Mouse (Mus musculus) intestine, postnatal 0 days (tissue): Measurements from ENCODE around the gene Cntrl. TPM values are rescaled to one million over a fixed set of nuclear protein-coding genes. Genes with fewer than 3 reads are reported as not detected.

Experiments used
- ATAC-seq: fragments of 200-750 bp; cut with Nextera tagmentation; 2 replicates; pipeline ENCODE4 v1.8.0; 2017; ENCODE audit warnings: mild to moderate bottlenecking, moderate TSS enrichment, moderate library complexity
- H3K27ac ChIP-seq: fragments of 300-500 bp; sonication (generic); 2 replicates; pipeline ENCODE4 v1.5.1; 2014; ENCODE audit warnings: mild to moderate bottlenecking, low read depth, low read length, moderate library complexity
- H3K27me3 ChIP-seq: fragments of 300-500 bp; sonication (generic); replicated peaks from 2 replicates; pipeline ENCODE4 v1.6.1; 2014; ENCODE audit warnings: low read length, mixed read lengths; ENCODE audit not compliant: control insufficient read depth, insufficient read depth
- H3K36me3 ChIP-seq: fragments of 300-500 bp; sonication (generic); 2 replicates; pipeline ENCODE4 v1.6.1; 2014; ENCODE audit warnings: mild to moderate bottlenecking, moderate library complexity; ENCODE audit not compliant: control insufficient read depth, insufficient read depth
- H3K4me1 ChIP-seq: fragments of 300-500 bp; sonication (generic); replicated peaks from 2 replicates; pipeline ENCODE4 v1.6.1; 2014; ENCODE audit warnings: antibody characterized with exemption, low read length, mixed read lengths; ENCODE audit not compliant: control insufficient read depth, insufficient read depth
- H3K4me2 ChIP-seq: fragments of 300-500 bp; sonication (generic); replicated peaks from 2 replicates; pipeline ENCODE4 v1.6.1; 2014; ENCODE audit warnings: low read depth, mild to moderate bottlenecking, moderate library complexity
- H3K4me3 ChIP-seq: fragments of 300-500 bp; sonication (generic); 2 replicates; pipeline ENCODE4 v1.5.1; 2014; ENCODE audit warnings: low read depth, low read length
- H3K9ac ChIP-seq: fragments of 300-500 bp; sonication (generic); 2 replicates; pipeline ENCODE4 v1.6.1; 2014; ENCODE audit warnings: mild to moderate bottlenecking, low read depth, low read length
- H3K9me3 ChIP-seq: fragments of 300-500 bp; sonication (generic); 2 replicates; pipeline ENCODE4 v1.6.1; 2016; ENCODE audit warnings: mixed run types; ENCODE audit not compliant: control insufficient read depth
- CTCF ChIP-seq: sonication (generic); IDR thresholded peaks from 2 replicates; pipeline ENCODE4 v1.5.1; 2016; ENCODE audit warnings: low read depth, mild to moderate bottlenecking, control low read depth, antibody characterized with exemption, moderate library complexity
- WGBS: fragments of 180-500 bp; shearing (Covaris S2); extraction: QIAGEN DNeasy Blood & Tissue Kit; methylation state at CpG from one replicate; pipeline ENCODE4 v1.1.7; 2014; 5-methylcytosine and 5-hydroxymethylcytosine counted together
- polyA plus RNA-seq: library from polyadenylated mRNA; unstranded; fragments of >200 nt; fragmentation: Nextera tagmentation; extraction: Ambion mirVana; gene quantifications from 2 replicates; pipeline ENCODE4 v1.2.1, GENCODE M21; 2015

The Cntrl gene
- polyA plus RNA-seq, 1 experiment from 2014 or later = 9.8 TPM

- no peak for TF ChIP-seq CTCF
- peaks cover 78% of the 10 kb centered on the region for H3K36me3 ChIP-seq
- H3K4me1 ChIP-seq = peaks cover 5% of the 10 kb centered on the region; the same call in 1 of the 2 replicates
- H3K27me3 ChIP-seq = no peaks in the 10 kb centered on the region
- H3K27ac ChIP-seq = peak overlapping the region; percentile 41; the same call in 1 of the 2 replicates
- H3K4me2 ChIP-seq = 0 out of 2 replicates have a peak overlapping the region, but pooled peaks have one; percentile 17
- no peak overlapping the region for H3K4me3 ChIP-seq
- H3K9me3 ChIP-seq = no peaks in the 10 kb centered on the region
- 41% methylated on average over 6 of the region's 6 CpGs for WGBS
- peak; percentile 74 for ATAC-seq
- H3K9ac ChIP-seq = no peak overlapping the region
These were observed 43.9 kb downstream of the Cntrl start for GRCm38 (mm10) chr2:35153179-35153578.

DNA sequence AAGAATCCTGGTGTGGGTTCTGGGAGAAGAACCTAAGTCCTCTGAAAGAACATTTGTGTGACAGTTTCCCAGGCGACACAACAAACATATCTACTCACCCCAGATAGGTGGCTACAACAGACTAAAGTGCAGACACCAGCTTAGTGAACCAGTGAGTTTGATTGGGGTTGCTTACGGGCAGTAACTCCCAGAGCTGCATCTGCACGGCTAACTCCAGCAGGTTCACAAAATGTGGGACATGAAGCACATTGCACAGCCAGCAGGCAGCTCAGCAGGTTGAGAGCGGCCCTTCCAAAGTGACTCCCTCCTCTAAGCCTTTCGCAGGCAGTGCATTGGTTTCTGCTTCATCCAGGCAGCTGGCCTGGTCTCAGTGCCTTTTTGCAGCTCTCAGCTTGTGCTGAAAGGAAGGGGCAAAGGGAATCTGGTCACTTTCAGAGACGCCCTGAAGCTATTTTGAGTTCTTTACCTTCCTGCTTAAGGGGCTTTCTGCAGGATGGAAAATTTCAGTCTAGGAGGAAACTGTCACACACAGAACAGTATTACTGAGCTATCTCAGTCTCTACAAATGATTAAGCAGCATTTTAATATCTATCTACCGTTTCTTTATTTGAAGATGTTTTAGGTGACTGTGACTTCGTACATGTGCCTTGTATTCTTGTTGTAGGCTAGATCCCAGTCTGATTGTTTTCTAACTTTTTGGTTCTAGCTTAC lies 44.7 kb downstream of the Cntrl start:
- WGBS = 75% methylated on average over 8 of the region's 8 CpGs
- Histone ChIP-seq H3K4me1 (peaks cover 5% of the 10 kb centered on the region; the same call in 1 of the 2 replicates), H3K27ac (no peak overlapping the region), H3K9me3 (no peaks in the 10 kb centered on the region), H3K4me3 (no peak overlapping the region), H3K4me2 (no peak overlapping the region), H3K9ac (no peak overlapping the region), H3K27me3 (no peaks in the 10 kb centered on the region), H3K36me3 (peaks cover 78% of the 10 kb centered on the region)
- TF ChIP-seq CTCF = no peak
- ATAC-seq = no peak

DNA sequence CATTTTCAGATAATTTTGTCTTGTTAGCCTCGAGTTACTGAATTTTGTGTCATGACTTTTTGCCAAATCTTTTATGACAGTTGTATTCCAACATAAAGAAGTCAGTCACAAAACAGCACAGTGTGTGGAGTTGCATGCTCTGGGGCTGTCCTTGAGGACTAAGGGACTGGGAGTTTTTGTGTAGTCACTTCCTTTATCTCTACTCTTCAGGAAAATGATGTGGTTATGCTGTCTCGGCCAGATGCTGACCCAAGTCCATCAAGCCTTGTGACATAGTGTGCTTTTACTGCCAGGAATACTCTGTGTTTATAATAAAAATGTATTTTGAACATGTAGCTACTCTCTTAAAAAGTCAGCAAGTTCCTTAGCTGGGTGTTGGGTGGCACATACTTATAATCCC lies 47.7 kb downstream of the Cntrl start:
- H3K4me3 ChIP-seq = no peak overlapping the region
- 64% methylated on average over 2 of the region's 2 CpGs for WGBS
- no peaks in the 10 kb centered on the region for H3K9me3 ChIP-seq
- H3K27ac ChIP-seq = no peak overlapping the region
- H3K4me1 ChIP-seq = no peaks in the 10 kb centered on the region
- no peak for TF ChIP-seq CTCF
- H3K4me2 ChIP-seq = no peak overlapping the region
- ATAC-seq = no peak
- no peak overlapping the region for H3K9ac ChIP-seq
- peaks cover 65% of the 10 kb centered on the region for H3K36me3 ChIP-seq
- H3K27me3 ChIP-seq = no peaks in the 10 kb centered on the region

DNA sequence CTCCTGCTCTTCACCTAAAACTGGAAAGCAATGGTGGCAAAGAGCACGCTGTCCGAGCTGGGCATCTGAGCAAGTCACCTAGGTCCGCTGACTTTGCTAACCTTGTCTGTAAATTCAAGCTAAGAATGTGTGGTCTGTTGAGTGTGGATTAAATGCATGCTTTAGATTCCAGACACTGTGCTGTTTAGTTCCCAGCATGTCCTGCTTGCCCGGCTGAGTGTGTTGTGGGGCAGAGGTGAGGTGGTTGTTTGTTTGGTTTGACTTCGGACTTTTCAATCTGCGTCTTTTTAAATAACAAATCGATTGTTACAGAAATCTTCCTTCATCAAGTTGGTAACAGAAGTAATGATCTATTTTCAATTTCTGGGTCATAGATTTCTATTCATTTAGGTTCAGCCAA lies 48.5 kb downstream of the Cntrl start:
- TF ChIP-seq CTCF = no peak
- H3K36me3 ChIP-seq = peaks cover 68% of the 10 kb centered on the region

GRCm38 (mm10) chr2:35158358-35158757 lies 49.1 kb downstream of the Cntrl start:
- Histone ChIP-seq H3K36me3 (peaks cover 69% of the 10 kb centered on the region), H3K4me3 (no peak overlapping the region), H3K9me3 (no peaks in the 10 kb centered on the region), H3K27ac (no peak overlapping the region), H3K4me2 (no peak overlapping the region), H3K27me3 (no peaks in the 10 kb centered on the region), H3K9ac (no peak overlapping the region), H3K4me1 (no peaks in the 10 kb centered on the region)
- WGBS = 87% methylated on average over 3 of the region's 3 CpGs
- no peak for ATAC-seq
- TF ChIP-seq CTCF = no peak

More for the DNA sequence above, 48.5 kb downstream of the Cntrl start:
- no peak overlapping the region for H3K4me3 ChIP-seq
- no peak overlapping the region for H3K4me2 ChIP-seq
- H3K27me3 ChIP-seq = no peaks in the 10 kb centered on the region
- no peaks in the 10 kb centered on the region for H3K9me3 ChIP-seq
- WGBS = 84% methylated on average over 7 of the region's 7 CpGs
- ATAC-seq = no peak
- no peak overlapping the region for H3K27ac ChIP-seq
- no peak overlapping the region for H3K9ac ChIP-seq
- no peaks in the 10 kb centered on the region for H3K4me1 ChIP-seq

GRCm38 (mm10) chr2:35160206-35160605 lies 50.9 kb downstream of the Cntrl start:
- no peak overlapping the region for H3K27ac ChIP-seq
- peaks cover 69% of the 10 kb centered on the region for H3K36me3 ChIP-seq
- H3K9me3 ChIP-seq = no peaks in the 10 kb centered on the region
- H3K27me3 ChIP-seq = no peaks in the 10 kb centered on the region
- no peak overlapping the region for H3K9ac ChIP-seq
- no peaks in the 10 kb centered on the region for H3K4me1 ChIP-seq
- no peak for ATAC-seq
- WGBS = 42% methylated on average over 5 of the region's 5 CpGs
- no peak overlapping the region for H3K4me2 ChIP-seq
- TF ChIP-seq CTCF = no peak
- no peak overlapping the region for H3K4me3 ChIP-seq
